Mouse (Mus musculus): ENCODE data around the gene Usp35.
A peak's percentile ranks its signal among the peaks of the same experiment; 100 is the strongest.

Usp35 gene

DNA sequence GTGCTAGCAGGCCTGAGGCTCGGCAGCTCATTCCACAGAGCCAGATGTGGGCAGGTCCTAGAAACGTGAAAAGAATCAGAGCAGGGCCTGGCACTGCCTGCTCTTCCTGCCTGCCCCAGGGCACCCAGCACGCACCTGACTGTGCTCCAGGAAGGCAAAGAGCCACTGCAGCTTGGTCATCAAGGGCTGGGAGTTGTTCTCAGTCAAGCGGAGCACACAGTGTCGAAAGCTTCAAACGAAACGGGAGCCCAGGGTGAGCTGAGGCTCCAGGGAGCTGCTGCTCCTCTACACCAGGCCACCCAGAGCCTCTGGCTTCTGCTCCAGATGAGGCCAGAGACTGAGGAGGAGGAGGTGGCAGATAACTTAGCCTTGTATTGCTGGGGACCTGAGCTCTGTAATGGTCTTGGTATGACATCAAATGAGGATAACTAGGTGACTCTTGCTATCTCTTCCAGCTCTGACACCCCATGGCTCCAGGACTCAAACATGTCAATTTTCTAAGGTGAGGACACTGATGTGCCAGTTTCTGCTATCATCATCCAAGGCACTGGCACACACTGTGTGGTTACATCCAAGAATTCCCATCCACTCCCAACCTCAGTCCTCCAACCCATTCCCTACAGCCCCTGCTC is 18.3 kb downstream of the Usp35 start:
- no peak for DNase-seq

DNA sequence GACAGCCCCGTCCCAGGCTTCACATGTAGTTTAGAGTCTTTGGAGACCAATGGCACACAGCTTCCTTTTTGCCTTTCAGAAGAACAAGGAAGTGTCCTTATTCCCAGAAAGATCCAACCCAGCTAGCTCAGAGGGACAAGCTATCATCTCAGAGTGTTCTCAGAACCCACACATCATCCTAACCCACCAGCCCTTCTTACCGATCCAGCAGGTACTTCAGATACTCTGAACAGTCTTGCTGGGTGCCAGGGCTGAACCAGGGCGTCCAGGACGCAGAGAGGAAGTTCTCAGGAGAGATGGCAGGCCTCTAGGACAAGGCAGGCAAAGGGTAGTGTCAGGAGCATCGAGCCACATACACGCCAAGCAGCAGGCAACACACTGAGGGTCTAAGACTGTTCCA is 19.0 kb downstream of the Usp35 start:
- DNase-seq = no peak

DNA sequence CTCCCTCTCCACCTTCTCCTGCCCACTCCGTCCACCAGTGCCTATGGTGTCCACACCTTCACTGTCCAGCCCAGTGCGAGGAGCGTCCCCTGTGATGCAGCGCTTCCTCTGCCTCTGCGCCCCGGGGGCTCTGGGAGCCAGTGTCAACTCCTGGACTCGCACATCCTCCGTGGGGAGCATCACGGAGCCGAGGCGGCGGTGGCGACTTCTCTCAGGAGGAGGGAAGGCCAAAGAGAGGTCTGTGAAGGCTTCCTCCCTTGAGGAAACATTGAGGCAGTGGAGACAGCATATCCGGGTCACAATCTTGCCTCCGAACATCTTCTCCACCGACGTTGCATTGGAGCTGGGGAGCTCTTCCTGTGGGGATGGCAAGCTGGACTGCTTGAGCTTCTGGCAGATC is 19.6 kb downstream of the Usp35 start:
- no peak for DNase-seq

- DNase-seq = no peak
Observed at GRCm38 (mm10) chr7:97311620-97312019, 20.2 kb downstream of the Usp35 start.

- DNase-seq = no peak
Observed at GRCm38 (mm10) chr7:97310341-97310635, 21.5 kb downstream of the Usp35 start.

- DNase-seq = peak in 1 of 2 experiments; percentile 0
Observed at GRCm38 (mm10) chr7:97309461-97310340, 22.1 kb downstream of the Usp35 start.

DNA sequence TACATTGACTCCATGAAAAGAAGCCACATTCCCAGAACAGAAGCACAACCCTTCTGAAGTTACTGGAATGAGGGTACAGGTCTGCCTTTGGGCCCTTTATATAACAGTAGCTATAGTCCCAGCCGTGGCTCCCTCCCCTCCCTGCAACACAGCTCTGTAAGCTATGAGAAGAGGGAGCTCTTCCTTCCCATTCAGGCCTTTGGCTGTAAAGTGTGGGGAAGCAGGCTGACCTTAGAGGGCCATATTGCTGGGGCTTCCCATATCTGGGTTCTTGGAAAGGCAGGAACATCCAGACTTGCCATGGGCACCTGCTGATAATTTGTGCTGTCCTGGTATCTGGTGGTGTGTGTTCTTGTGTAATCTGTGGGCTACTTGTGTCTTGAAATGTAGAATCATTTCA is 24.3 kb downstream of the Usp35 start:
- DNase-seq = no peak

DNA sequence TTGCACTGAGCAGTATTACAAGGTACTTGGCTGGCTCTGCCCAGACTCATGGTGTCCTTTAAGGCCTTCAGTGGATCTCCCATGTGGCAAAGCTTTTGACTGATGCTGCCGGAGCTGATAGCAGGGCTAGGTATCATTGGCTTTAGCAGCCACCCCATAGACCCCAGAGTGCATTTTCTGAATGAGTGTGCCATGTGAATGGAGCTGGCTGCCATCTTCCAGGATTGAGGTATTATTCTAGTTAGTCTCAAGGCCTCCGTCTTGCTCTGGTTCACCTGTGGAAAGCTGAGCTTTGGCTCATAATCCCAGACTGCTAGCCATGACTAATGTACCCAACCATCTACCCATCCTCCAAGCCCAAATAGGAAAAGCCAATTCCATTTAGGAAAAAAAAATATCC is 25.0 kb downstream of the Usp35 start:
- no peak for DNase-seq

GRCm38 (mm10) chr7:97305206-97305605 is 26.6 kb downstream of the Usp35 start:
- DNase-seq = no peak

- DNase-seq = no peak
Observed at GRCm38 (mm10) chr7:97304471-97304870, 27.3 kb downstream of the Usp35 start.

GRCm38 (mm10) chr7:97303614-97304013 is 28.2 kb downstream of the Usp35 start:
- DNase-seq = no peak

GRCm38 (mm10) chr7:97302876-97303275 is 28.9 kb downstream of the Usp35 start:
- DNase-seq = no peak

DNA sequence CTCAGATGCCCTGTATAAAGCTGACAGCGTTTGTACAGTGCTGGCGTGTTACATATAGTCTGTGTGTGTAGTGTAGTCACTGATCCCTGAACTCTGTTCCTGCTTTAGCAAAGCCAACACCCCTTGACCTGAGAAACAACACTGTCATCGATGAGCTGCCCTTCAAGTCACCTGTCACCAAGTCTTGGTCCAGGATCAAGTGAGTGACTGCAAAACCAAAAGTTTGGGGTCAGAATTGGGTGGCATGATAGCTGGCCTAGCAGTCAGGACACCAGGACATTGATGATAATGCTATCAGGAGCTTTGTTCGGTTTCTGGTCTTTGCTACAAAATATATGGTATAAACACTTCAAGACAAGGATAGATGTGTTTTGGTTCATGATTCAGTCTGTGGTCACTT is 29.6 kb downstream of the Usp35 start:
- DNase-seq = no peak

DNA sequence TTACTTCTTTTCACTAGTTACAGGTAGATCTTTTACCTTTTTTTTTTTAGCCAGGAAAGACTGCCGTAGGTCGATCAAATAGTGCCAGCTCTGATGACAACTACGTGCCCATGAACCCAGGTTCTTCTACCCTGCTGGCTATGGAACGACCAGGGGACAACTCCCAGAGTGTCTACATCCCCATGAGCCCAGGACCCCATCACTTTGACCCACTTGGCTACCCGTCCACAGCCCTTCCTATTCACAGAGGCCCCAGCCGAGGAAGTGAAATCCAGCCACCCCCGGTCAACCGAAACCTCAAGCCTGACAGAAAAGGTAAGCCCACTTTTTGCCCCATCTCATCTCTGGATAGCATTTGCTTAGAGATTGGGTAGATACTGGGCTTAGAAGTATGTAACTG is 30.5 kb downstream of the Usp35 start:
- no peak for DNase-seq

DNA sequence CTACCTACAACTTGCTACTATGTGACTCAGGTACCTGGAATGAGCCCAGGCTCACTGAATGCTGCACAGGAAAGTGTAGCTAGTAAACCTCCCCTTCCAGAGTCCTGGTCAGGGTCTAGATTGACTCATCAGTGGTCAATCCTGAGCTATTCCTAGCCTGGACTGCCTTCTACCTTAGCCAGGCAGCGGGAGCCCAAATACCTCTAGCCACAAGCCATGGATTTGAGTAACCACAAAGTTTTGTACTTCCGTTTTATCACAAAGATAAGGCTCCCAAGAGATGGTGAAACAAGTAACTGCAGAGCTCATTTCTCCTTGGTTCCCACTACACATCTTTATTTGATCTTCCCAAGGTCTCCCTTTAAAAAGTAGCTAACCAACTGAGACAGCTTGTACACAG is 30.9 kb downstream of the Usp35 start:
- no peak for DNase-seq

GRCm38 (mm10) chr7:97298943-97299342 is 32.9 kb downstream of the Usp35 start:
- no peak for DNase-seq

GRCm38 (mm10) chr7:97298279-97298678 is 33.5 kb downstream of the Usp35 start:
- DNase-seq = no peak

DNA sequence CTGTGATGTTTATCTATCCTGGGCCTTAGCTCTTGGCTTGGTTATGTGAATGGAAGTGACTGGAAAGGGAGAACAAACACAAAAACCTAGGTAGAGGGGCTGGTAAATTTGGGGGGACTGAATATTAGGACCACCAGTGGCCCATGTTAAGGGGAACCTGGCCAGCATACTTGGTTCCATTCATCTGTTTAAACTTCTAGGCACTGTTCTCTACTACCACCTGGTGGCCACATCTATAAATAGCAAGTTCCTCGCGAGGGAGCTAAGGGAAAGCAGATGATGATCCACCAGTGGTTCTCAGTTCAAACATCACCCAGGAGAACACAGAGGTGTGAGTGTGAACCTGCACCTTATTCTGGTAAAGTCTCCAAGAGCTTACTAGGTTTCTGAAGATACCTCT is 34.4 kb downstream of the Usp35 start:
- DNase-seq = peak; percentile 47 to 66

GRCm38 (mm10) chr7:97296986-97297385 is 34.8 kb downstream of the Usp35 start:
- DNase-seq = no peak

DNA sequence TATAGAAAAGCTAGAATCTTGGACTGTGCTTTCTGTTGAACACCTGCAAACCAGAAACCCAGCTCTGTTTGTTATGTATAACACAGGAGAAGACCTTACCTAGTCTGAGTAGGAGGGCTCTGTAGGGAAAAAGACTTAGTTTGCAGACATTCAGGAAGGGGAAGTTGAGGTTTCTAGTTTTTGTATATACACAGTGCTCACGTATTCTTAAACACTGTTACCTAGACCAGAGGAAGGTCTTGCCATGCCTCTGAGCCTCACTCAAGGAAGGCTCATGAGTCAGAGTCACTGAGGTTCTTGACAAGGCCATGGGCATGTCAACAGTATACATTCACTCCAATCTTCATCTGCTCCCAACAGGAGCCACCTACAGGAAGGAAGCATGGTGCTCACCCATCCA is 60.8 kb downstream of the Usp35 start:
- DNase-seq = no peak

DNA sequence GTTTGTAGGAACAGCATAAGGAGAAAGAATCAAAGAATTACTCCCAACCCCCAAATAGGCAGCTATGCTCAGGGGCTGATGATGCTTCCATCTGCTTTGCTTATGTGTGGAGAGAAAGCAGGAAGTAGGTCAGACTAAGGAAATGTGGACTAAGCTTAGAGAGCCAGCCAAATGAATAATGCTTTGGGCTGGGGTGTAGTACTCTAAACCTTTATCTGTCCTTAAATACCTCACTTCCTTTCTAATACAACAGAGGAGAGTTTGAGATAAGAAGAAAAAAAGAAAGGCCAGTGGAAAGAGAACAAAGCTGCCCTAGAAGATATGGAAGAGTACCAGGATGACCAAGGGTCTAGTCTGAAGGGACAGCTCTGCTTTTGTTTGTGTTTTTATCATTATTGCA is 61.5 kb downstream of the Usp35 start:
- DNase-seq = no peak

DNA sequence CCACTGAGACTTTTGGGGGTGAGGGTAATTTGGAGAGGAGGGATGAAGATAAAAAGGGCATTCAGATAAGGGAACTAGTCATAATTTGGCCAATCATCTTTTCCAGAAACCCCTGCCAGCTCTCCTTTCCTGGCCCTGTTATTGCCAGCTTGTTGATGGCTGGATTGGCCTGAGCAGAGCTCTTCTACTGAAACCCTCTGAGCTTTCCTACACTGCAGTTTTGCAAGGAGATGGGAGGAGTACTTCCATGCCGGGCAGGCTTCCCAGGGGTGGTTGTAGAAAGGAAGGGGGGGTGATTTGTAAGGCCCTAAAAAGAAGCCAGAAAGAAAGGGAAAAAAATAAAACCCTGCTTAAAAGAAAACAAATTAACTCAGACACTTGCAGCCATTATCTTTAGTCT is 69.3 kb downstream of the Usp35 start:
- DNase-seq = no peak

All from kidney, adult 8-10 months (tissue).